ENCODE assay signal across 25 mouse cellular contexts in the genomic region with DNA sequence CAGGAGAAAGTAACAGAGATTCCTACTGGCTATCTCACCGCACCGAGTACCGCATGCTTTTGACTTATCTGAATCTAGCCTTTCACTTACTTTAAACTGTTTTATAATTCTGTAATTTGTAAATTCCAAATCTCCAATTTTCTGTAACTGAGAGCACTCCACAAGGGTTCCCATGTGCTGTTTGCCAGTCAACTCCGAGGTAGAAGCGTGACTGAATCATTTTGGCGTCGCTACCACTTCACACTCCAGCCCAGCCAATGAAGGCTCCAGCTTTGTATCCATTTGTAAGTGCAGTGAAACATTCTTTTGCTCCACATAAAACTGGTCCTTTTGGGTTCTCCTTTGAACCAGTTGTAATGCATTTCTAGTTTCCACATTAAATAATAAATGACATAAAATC. TPM values are rescaled to one million over a fixed set of nuclear protein-coding genes. Genes with fewer than 3 reads are reported as not detected.
DNase-seq lines count a peak whose midpoint lies in the region; ATAC-seq and TF ChIP-seq lines count a peak whose summit lies in the region.
"Had no signal": no experiment of that assay in that cellular context is flagged by ENCODE, and none has a peak within 500 bp of the region (broad histone marks: within the 10 kb centered on the region; RNA-seq: fewer than 3 reads in every experiment).

No protein-coding gene starts in this region.

- H3K36me3 ChIP-seq in forebrain, postnatal 0 days (ENCODE audit: insufficient read depth) = no peaks in the 10 kb centered on the region
- H3K36me3 ChIP-seq in forebrain, embryonic 15.5 days = no peaks in the 10 kb centered on the region
- H3K36me3 ChIP-seq in midbrain, embryonic 11.5 days (ENCODE audit: control insufficient read depth, insufficient read depth, low read length) = no peaks in the 10 kb centered on the region
- no peaks in the 10 kb centered on the region for H3K36me3 ChIP-seq in midbrain, embryonic 10.5 days
- no peaks in the 10 kb centered on the region for H3K36me3 ChIP-seq in limb, embryonic 10.5 days
- H3K36me3 ChIP-seq: embryonic facial prominence, embryonic 12.5 days; forebrain, embryonic 10.5 days; heart, embryonic 15.5 days; hindbrain, embryonic 13.5 days had no signal

- H3K27me3 ChIP-seq in forebrain, postnatal 0 days (ENCODE audit: insufficient read depth, low read length) = no peaks in the 10 kb centered on the region
- no peaks in the 10 kb centered on the region for H3K27me3 ChIP-seq in forebrain, embryonic 15.5 days
- H3K27me3 ChIP-seq in midbrain, embryonic 11.5 days (ENCODE audit: control insufficient read depth, insufficient read depth, low read length) = no peaks in the 10 kb centered on the region
- no peaks in the 10 kb centered on the region for H3K27me3 ChIP-seq in midbrain, embryonic 10.5 days (ENCODE audit: low read depth, poor library complexity, severe bottlenecking)
- no peaks in the 10 kb centered on the region for H3K27me3 ChIP-seq in limb, embryonic 10.5 days (ENCODE audit: low read depth, poor library complexity, severe bottlenecking)
- H3K27me3 ChIP-seq: CH12.LX; embryonic facial prominence, embryonic 12.5 days; heart, embryonic 15.5 days; hindbrain, embryonic 13.5 days; Patski had no signal

- H3K9ac ChIP-seq in forebrain, postnatal 0 days = no peak overlapping the region
- no peak overlapping the region for H3K9ac ChIP-seq in forebrain, embryonic 15.5 days (replicated peaks)
- no peak overlapping the region for H3K9ac ChIP-seq in midbrain, embryonic 11.5 days (ENCODE audit: low read length)
- H3K9ac ChIP-seq: embryonic facial prominence, embryonic 12.5 days; heart, embryonic 15.5 days; hindbrain, embryonic 13.5 days had no signal

- no peak overlapping the region for H3K4me3 ChIP-seq in forebrain, postnatal 0 days (ENCODE audit: low read depth, low read length)
- H3K4me3 ChIP-seq in forebrain, embryonic 15.5 days = no peak overlapping the region
- no peak overlapping the region for H3K4me3 ChIP-seq in midbrain, embryonic 11.5 days (ENCODE audit: low read depth, low read length)
- H3K4me3 ChIP-seq in midbrain, embryonic 10.5 days = no peak overlapping the region
- no peak overlapping the region for H3K4me3 ChIP-seq in limb, embryonic 10.5 days
- H3K4me3 ChIP-seq: embryonic facial prominence, embryonic 12.5 days; forebrain, embryonic 10.5 days; heart, embryonic 15.5 days; hindbrain, embryonic 13.5 days had no signal

- H3K9me3 ChIP-seq in forebrain, postnatal 0 days (ENCODE audit: low read length) = no peaks in the 10 kb centered on the region
- no peaks in the 10 kb centered on the region for H3K9me3 ChIP-seq in forebrain, embryonic 15.5 days
- H3K9me3 ChIP-seq in midbrain, embryonic 11.5 days (ENCODE audit: control insufficient read depth, low read length) = no peaks in the 10 kb centered on the region
- H3K9me3 ChIP-seq in midbrain, embryonic 10.5 days (replicated peaks) = peaks cover 7% of the 10 kb centered on the region
- 0 out of 2 replicates have a peak, but pooled peaks cover 2% of the 10 kb centered on the region for H3K9me3 ChIP-seq in limb, embryonic 10.5 days (replicated peaks)
- H3K9me3 ChIP-seq: forebrain, embryonic 10.5 days; hindbrain, embryonic 13.5 days had no signal

- DNase-seq in forebrain, postnatal 0 days = peak; percentile 36
- peak; percentile 75 for DNase-seq in midbrain, embryonic 11.5 days (ENCODE audit: low spot score, missing footprints)
- no peak for DNase-seq in midbrain, embryonic 10.5 days (ENCODE audit: low spot score)
- no peak for DNase-seq in limb, embryonic 10.5 days (ENCODE audit: low spot score)
- no peak for DNase-seq in thymus, postnatal 10 days (ENCODE audit: low spot score in 2 of 2)
- DNase-seq: adrenal gland, adult 2 months; adrenal gland, postnatal 25 days; cerebellum, adult 11 months; cerebellum, adult 8-10 months; cerebellum, postnatal 14 days; embryo, embryonic 11 days; gastrocnemius, postnatal 10 days; heart, adult 18-20 months; heart, postnatal 14 days had no signal

- H3K27ac ChIP-seq in forebrain, postnatal 0 days (ENCODE audit: low read depth, low read length) = no peak overlapping the region
- H3K27ac ChIP-seq in forebrain, embryonic 15.5 days (replicated peaks) = no peak overlapping the region
- no peak overlapping the region for H3K27ac ChIP-seq in midbrain, embryonic 11.5 days (ENCODE audit: low read depth, low read length)
- H3K27ac ChIP-seq in midbrain, embryonic 10.5 days (replicated peaks) = no peak overlapping the region
- peak overlapping the region; percentile 66 for H3K27ac ChIP-seq in limb, embryonic 10.5 days
- H3K27ac ChIP-seq: embryonic facial prominence, embryonic 12.5 days; forebrain, embryonic 10.5 days; heart, embryonic 15.5 days; hindbrain, embryonic 13.5 days; hindbrain, postnatal 0 days had no signal

- no peaks in the 10 kb centered on the region for H3K4me1 ChIP-seq in forebrain, postnatal 0 days (ENCODE audit: insufficient read depth)
- peaks cover 9% of the 10 kb centered on the region; the same call in 1 of the 2 replicates for H3K4me1 ChIP-seq in forebrain, embryonic 15.5 days
- no peaks in the 10 kb centered on the region; the same call in 1 of the 2 replicates for H3K4me1 ChIP-seq in midbrain, embryonic 11.5 days (ENCODE audit: control insufficient read depth, insufficient read depth, low read length)
- peaks cover 5% of the 10 kb centered on the region for H3K4me1 ChIP-seq in midbrain, embryonic 10.5 days
- H3K4me1 ChIP-seq in limb, embryonic 10.5 days = peaks cover 45% of the 10 kb centered on the region

- 66% methylated on average over 7 of the region's 7 CpGs for WGBS in forebrain, postnatal 0 days
- WGBS in forebrain, embryonic 15.5 days = 70% methylated on average over 7 of the region's 7 CpGs
- 92% methylated on average over 7 of the region's 7 CpGs for WGBS in midbrain, embryonic 11.5 days
- WGBS in midbrain, embryonic 10.5 days = 88% methylated on average over 7 of the region's 7 CpGs
- 76% methylated on average over 7 of the region's 7 CpGs for WGBS in limb, embryonic 10.5 days

- ATAC-seq in forebrain, postnatal 0 days = 0 out of 2 replicates have a peak, but pooled peaks have one; percentile 42
- ATAC-seq in forebrain, embryonic 15.5 days (replicated peaks) = no peak
- no peak for ATAC-seq in midbrain, embryonic 11.5 days (ENCODE audit: low FRiP score)
- no peak for ATAC-seq in megakaryocyte-erythroid progenitor cell, adult 5-6 weeks (replicated peaks; ENCODE audit: low FRiP score, low TSS enrichment, poor library complexity, severe bottlenecking)
- ATAC-seq: activated CD4-positive, CD25-positive, alpha-beta regulatory T cell, adult 4 months; hindbrain, postnatal 0 days; Patski had no signal

- no peak for TF ChIP-seq CTCF in forebrain, postnatal 0 days (IDR thresholded peaks at IDR 0.05; ENCODE audit: low read depth)

- no peak overlapping the region for H3K4me2 ChIP-seq in forebrain, postnatal 0 days (ENCODE audit: low read depth)
- H3K4me2 ChIP-seq in forebrain, embryonic 15.5 days (replicated peaks) = no peak overlapping the region
- no peak overlapping the region for H3K4me2 ChIP-seq in midbrain, embryonic 11.5 days
- H3K4me2 ChIP-seq: embryonic facial prominence, embryonic 12.5 days; heart, embryonic 11.5 days; heart, embryonic 15.5 days; hindbrain, embryonic 13.5 days had no signal

RNA-seq across cellular contexts. Expression of a gene that starts 51.4 kb away (rescaled TPM):
- 4.3 and 5.0 TPM in 2 replicates for total RNA-seq in forebrain, postnatal 0 days (2014; rRNA removed)
- polyA plus RNA-seq in forebrain, postnatal 0 days (2015; fragmentation: Nextera tagmentation; extraction: Ambion mirVana) = 1.3 and 2.9 TPM in 2 replicates
- 9.1 and 10.7 TPM in 2 replicates for polyA plus RNA-seq in forebrain, embryonic 15.5 days (2015; fragmentation: Nextera tagmentation; extraction: Ambion mirVana)
- polyA plus RNA-seq in midbrain, embryonic 11.5 days (2014; fragmentation: Nextera tagmentation; extraction: Ambion mirVana) = 6.2 and 6.7 TPM in 2 replicates
- polyA plus RNA-seq in midbrain, embryonic 10.5 days (2016; fragmentation: Nextera tagmentation; extraction: Ambion mirVana) = 11.9 and 12.0 TPM in 2 replicates
- 65.4 and 85.4 TPM in 2 replicates for polyA plus RNA-seq in limb, embryonic 10.5 days (2016; fragmentation: Nextera tagmentation; extraction: Ambion mirVana)
- total RNA-seq in megakaryocyte-erythroid progenitor cell, adult 5-6 weeks (2014; fragmentation: Nextera tagmentation) = 4.5 and 7.9 TPM in 2 replicates
- 3.5 and 4.6 TPM in 2 replicates for total RNA-seq in megakaryocyte-erythroid progenitor cell, adult 5-6 weeks (2017)

Comparison
In these comparisons a context has a peak if more than half of its experiments do, and no peak if none do; other contexts are left out.
1. DNase-seq: peak in forebrain, postnatal 0 days (single experiment) and midbrain, embryonic 11.5 days (single experiment); none in midbrain, embryonic 10.5 days (single experiment), limb, embryonic 10.5 days (single experiment) and thymus, postnatal 10 days (0 of 2).